Mouse (Mus musculus) ES-E14 (cell line): ENCODE results near the gene Ppef2.

Experiments used
- CHD2 ChIP-seq: IDR thresholded peaks from 2 replicates; pipeline ENCODE4 v1.6.1; 2014; ENCODE audit warnings: mild to moderate bottlenecking, low read depth, low read length, inconsistent platforms
- HCFC1 ChIP-seq: IDR thresholded peaks from 2 replicates; pipeline ENCODE4 v1.6.1; 2012; ENCODE audit warnings: low read length, inconsistent platforms, borderline replicate concordance; ENCODE audit not compliant: insufficient read depth
- MAFK ChIP-seq: IDR thresholded peaks from 2 replicates; pipeline ENCODE4 v1.6.1; 2014; ENCODE audit warnings: mild to moderate bottlenecking, low read depth, low read length, inconsistent platforms; ENCODE audit not compliant: insufficient read depth
- ZC3H11A ChIP-seq: IDR thresholded peaks from 2 replicates; pipeline ENCODE4 v1.6.1; 2012; ENCODE audit warnings: low read depth, mild to moderate bottlenecking, inconsistent platforms, low read length, borderline replicate concordance
- ZNF384 ChIP-seq: IDR thresholded peaks from 2 replicates; pipeline ENCODE4 v1.6.1; 2012; ENCODE audit warnings: low read depth, low read length, inconsistent platforms

- no peak for TF ChIP-seq MAFK
- TF ChIP-seq ZNF384, result no peak
- no peak for TF ChIP-seq ZC3H11A
- TF ChIP-seq HCFC1, result no peak
- TF ChIP-seq CHD2, result no peak
These were observed 38.4 kb upstream of the Ppef2 start for GRCm38 (mm10) chr5:92294525-92294924.
